Mouse (Mus musculus) liver, embryonic 14.5 days (tissue): Measurements from ENCODE around the gene Ahnak.
A peak's percentile ranks its signal among the peaks of the same experiment; 100 is the strongest.

Experiments
- CTCF ChIP-seq: IDR thresholded peaks from 2 replicates; pipeline ENCODE4 v1.5.1; 2016; ENCODE audit warnings: antibody characterized with exemption, low read depth, control low read depth
- EP300 ChIP-seq: IDR thresholded peaks from 2 replicates; pipeline ENCODE4 v1.6.1; 2016; ENCODE audit warnings: antibody characterized with exemption, low read depth

DNA sequence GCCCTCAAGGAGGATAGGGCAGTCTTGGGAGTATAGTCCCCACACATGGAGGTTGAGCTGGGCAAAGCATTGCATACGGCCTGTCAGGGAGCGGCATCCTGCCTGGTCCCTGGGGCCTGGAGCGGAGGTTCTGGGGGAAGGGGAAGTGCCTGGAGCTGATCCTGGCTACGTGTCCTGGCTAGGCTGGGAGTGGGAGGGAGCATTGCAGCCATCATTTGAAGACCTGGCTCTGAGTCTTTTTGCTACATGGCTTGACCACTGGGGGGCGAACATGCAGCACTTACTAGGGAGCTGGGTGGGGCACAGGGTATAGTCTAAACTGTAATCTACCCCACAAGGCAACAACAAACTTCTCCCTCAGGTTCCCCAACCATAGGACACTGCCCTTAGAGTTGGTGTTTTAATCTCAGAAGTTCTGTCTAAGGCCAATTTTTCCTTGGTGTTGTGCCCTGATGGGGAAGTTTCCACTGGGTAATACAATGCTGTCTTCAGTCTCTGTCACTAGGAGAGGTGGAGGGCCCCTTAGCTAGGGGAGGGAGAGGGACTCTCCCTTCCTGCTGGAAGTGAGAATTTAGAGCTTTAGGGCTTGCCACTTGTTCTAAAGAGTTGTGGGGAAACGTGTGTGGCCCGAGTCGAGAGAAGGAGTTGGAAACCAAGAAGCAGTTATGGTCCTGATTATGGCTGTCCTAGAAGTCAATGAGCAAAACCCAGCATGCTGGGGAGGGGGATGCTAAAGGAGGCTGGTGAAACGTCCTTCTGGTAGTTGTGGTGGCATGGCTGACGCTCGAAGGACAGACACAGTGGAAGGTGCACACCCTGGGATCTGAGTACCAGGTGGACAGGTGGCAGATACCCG is 3.9 kb downstream of the Ahnak start:
- TF ChIP-seq CTCF: peak; percentile 83
- no peak for TF ChIP-seq EP300
